Mouse (Mus musculus): ENCODE measurements around the gene Rock2. TPM values are rescaled to one million over a fixed set of nuclear protein-coding genes. Genes with fewer than 3 reads are reported as not detected.

Rock2 gene
- total RNA-seq, 2 experiments from 2014 or later, result 55.8 to 57.9 TPM

DNA sequence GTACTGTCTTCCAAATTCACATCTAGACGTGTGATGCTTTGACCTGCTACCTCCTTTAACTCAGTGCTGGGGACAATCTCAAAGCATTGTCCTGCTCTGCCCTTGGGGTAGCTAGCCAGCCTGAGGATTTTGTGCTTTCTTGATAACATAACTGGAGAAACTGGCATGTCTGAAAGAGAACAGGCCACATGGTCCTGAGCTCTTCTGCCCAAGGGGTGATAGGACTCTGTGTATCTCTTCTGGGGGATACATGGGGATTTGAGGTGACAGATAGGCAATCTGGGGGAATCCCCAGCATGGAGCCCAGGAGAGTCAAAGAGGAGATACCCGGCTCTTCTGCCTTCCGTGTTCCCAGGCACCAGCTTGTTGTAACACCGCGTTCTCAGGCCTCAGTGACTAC, 140.0 kb downstream of the Rock2 start:
- no peak for ATAC-seq (replicated peaks; ENCODE audit: low FRiP score, poor library complexity, severe bottlenecking)

DNA sequence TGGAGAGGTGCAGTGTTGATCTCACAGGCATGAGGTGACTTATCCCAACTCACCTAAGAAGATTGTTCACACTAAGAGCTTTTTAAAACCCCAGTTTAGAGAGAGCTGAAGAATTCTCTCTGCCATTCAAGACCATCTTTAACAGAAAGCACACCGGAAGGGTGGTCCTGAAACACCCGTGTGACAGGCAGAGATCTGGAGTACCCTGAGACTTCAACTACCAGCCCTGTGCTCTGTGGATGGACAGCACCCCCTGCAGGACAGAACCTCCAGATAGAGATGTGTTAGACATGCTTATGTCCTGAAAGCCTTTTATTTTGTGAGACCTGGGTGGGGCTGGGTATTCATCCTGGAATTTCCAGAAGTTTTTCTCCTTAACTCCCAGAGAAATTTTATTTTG, 140.4 kb downstream of the Rock2 start:
- ATAC-seq (replicated peaks; ENCODE audit: low FRiP score, poor library complexity, severe bottlenecking), result no peak

GRCm38 (mm10) chr12:17036532-17036931, 141.8 kb downstream of the Rock2 start:
- no peak for ATAC-seq (replicated peaks; ENCODE audit: low FRiP score, poor library complexity, severe bottlenecking)

DNA sequence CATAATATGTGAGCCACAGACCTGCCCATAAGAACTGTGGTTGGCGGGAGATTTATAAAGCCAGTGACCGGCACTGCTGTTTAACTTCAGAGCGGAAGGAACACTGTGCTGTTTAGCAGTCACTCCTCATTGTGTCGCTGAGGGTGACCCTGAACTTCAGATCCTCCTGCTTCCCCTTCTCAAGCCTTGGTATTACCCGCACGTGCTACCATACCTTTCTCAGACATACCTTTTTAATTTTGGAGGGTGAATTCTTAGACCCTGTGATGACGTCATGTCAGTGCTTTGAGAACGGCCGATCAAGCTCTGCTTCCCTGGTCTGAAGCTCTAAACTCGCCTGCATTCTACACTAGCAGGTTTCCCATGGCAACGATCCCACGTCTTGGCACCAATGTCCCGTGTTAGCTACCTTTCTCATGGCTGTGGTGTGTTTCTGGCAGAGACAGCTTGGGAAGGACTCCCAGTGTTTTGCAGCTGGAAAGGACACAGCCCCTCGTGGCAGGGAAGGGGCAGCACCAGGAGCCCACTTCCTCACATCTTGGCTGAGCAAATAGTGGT, 142.4 kb downstream of the Rock2 start:
- ATAC-seq (replicated peaks; ENCODE audit: low FRiP score, poor library complexity, severe bottlenecking), result no peak

Other genes starting within 250 kb of the Rock2 start
- not detected in 2 replicates for gene Ntsr2, start 241.5 kb upstream of the Rock2 start, total RNA-seq (2015; ENCODE audit: low replicate concordance)
- not detected in 2 replicates for gene Ntsr2, start 241.5 kb upstream of the Rock2 start, total RNA-seq (2017; ENCODE audit: low replicate concordance)
- not detected in 2 replicates for gene Greb1, start 94.0 kb upstream of the Rock2 start, total RNA-seq (2015; ENCODE audit: low replicate concordance)
- not detected in 2 replicates for gene Greb1, start 94.0 kb upstream of the Rock2 start, total RNA-seq (2017; ENCODE audit: low replicate concordance)
- gene E2f6, start 83.9 kb upstream of the Rock2 start, total RNA-seq (2015; ENCODE audit: low replicate concordance), result 29.6 and 47.8 TPM in 2 replicates
- gene E2f6, start 83.9 kb upstream of the Rock2 start, total RNA-seq (2017; ENCODE audit: low replicate concordance), result 19.9 and 33.5 TPM in 2 replicates
- gene Pqlc3, start 105.5 kb downstream of the Rock2 start, total RNA-seq (2015; ENCODE audit: low replicate concordance), result 55.1 and 61.2 TPM in 2 replicates
- gene Pqlc3, start 105.5 kb downstream of the Rock2 start, total RNA-seq (2017; ENCODE audit: low replicate concordance), result 32.4 and 34.7 TPM in 2 replicates
- not detected in 2 replicates for gene 2410004P03Rik, start 116.8 kb downstream of the Rock2 start, total RNA-seq (2015; ENCODE audit: low replicate concordance)
- not detected in 2 replicates for gene 2410004P03Rik, start 116.8 kb downstream of the Rock2 start, total RNA-seq (2017; ENCODE audit: low replicate concordance)